Mouse (Mus musculus) liver, embryonic 14.5 days (tissue): ENCODE results near the gene Ogfod1.
A peak's percentile ranks its signal among the peaks of the same experiment; 100 is the strongest.

ENCODE experiments used
- CTCF ChIP-seq: IDR thresholded peaks from 2 replicates; pipeline ENCODE4 v1.5.1; 2016; ENCODE audit warnings: antibody characterized with exemption, low read depth, control low read depth
- EP300 ChIP-seq: IDR thresholded peaks from 2 replicates; pipeline ENCODE4 v1.6.1; 2016; ENCODE audit warnings: antibody characterized with exemption, low read depth

- TF ChIP-seq EP300 (peak; percentile 25; the same call in 1 of the 2 replicates), CTCF (no peak)
Measured at GRCm38 (mm10) chr8:94036944-94037524, at the start of gene Ogfod1, which contains the start of gene Nudt21.
